Mouse (Mus musculus): Measurements from ENCODE around the gene Ergic1.

- TF ChIP-seq CTCF (IDR thresholded peaks at IDR 0.05; ENCODE audit: borderline replicate concordance, extremely low read depth, insufficient read depth, insufficient read length) (no peak), POLR2A (IDR thresholded peaks at IDR 0.05; ENCODE audit: borderline replicate concordance, extremely low read depth, insufficient read depth, insufficient read length, poor library complexity, severe bottlenecking) (no peak)
These were observed 115.5 kb downstream of the Ergic1 start for GRCm38 (mm10) chr17:26676616-26677376.

All from brain, embryonic 14.5 days (tissue).